Mouse (Mus musculus) testis, adult 2 months (tissue): ENCODE results near the gene Leprot.

Experiments used
- CTCF ChIP-seq: fragments of 200-500 bp; IDR thresholded peaks from 2 replicates; pipeline ENCODE4 v1.5.1; 2012; ENCODE audit warnings: low read depth, mild to moderate bottlenecking, inconsistent platforms, low read length, moderate library complexity; ENCODE audit not compliant: control insufficient read depth, insufficient read depth, insufficient replicate concordance
- POLR2A ChIP-seq: fragments of 200-500 bp; IDR thresholded peaks from 2 replicates; pipeline ENCODE4 v1.6.1; 2012; ENCODE audit warnings: low read depth, mild to moderate bottlenecking, inconsistent platforms, low read length, moderate library complexity; ENCODE audit not compliant: control insufficient read depth

- TF ChIP-seq POLR2A (no peak), CTCF (no peak)
Measured at GRCm38 (mm10) chr4:101707953-101708352, 60.4 kb downstream of the Leprot start.
